Mouse (Mus musculus): Measurements from ENCODE around the gene Mdh1b.

Mdh1b gene

GRCm38 (mm10) chr1:63658016-63658415 lies 72.1 kb downstream of the Mdh1b start:
- DNase-seq (ENCODE audit: low spot score in 2 of 2), result no peak

Data from urinary bladder, postnatal 4 days (tissue).